Mouse (Mus musculus): ENCODE data around the gene Ube2e2. TPM values are rescaled to one million over a fixed set of nuclear protein-coding genes. Genes with fewer than 3 reads are reported as not detected.

Ube2e2 gene
- polyA plus RNA-seq, 1 experiment from 2014 or later = 71.5 TPM

DNA sequence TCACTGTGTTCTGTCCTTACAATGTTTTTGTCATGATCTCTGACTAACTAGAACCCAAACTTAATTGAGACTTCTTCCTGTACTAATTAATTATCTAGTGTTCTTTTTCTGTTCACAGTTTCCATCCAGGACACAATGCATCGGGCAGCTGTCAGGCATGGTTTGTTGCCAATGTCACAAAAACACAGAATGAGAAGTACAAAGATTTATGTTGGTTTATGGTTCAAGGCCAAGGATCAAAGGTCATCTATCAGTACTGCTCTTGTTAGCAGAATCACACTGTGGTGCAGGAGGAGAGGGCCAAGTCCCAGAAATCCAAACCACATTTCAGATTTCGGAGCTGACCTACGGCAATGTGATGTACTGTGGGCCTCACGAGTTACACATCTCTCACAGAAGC, 252.4 kb downstream of the Ube2e2 start:
- Histone ChIP-seq H3K4me2 (replicated peaks; ENCODE audit: low read depth, low read length) (no peak overlapping the region), H3K27me3 (replicated peaks; ENCODE audit: insufficient read depth, low read length) (no peaks in the 10 kb centered on the region), H3K4me3 (ENCODE audit: low read depth, low read length) (no peak overlapping the region), H3K36me3 (ENCODE audit: insufficient read depth, low read length) (no peaks in the 10 kb centered on the region), H3K27ac (ENCODE audit: low read length) (no peak overlapping the region), H3K9ac (replicated peaks; ENCODE audit: low read depth) (no peak overlapping the region), H3K9me3 (ENCODE audit: low read length) (no peaks in the 10 kb centered on the region), H3K4me1 (ENCODE audit: insufficient read depth, low read depth, low read length) (no peaks in the 10 kb centered on the region)
- WGBS = 71% methylated on average over 4 of the region's 4 CpGs
- no peak for TF ChIP-seq EP300 (IDR thresholded peaks at IDR 0.05)
- TF ChIP-seq CTCF (IDR thresholded peaks at IDR 0.05) = no peak
- ATAC-seq (no peak), DNase-seq (ENCODE audit: low spot score) (no peak)

DNA sequence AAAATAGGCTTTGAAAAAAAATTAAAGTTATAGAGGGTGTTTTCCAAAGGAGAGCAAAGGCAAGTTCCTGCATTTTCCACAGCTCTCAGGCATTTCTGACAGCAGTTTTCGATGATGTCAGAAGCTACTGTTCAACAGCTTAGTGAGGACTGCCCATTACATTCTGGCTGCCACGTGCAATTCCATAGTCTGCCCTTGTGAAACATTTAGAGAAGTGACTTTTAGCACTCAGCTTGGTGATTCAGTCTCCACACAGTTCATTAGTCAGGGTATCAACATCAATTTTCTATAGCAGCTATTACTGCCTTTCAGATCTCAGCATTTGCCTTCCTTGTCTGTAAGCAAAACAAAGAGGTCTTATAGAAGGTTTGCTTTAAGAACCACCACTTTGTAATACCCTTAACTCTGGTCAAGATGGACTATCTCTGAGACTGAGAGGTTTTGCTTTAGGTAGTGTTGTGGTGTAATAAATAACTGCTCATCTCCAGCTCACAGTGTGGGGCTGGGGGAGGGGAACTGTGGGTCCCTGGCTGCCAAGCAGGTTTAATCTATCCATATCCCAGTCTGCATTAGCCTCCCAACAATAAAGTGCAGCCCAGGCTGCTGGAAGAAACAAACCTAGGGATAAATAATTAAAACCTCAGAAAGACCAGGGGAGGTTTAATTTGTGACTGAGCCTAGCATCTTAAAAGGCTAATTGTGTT, 255.2 kb downstream of the Ube2e2 start:
- DNase-seq (ENCODE audit: low spot score) = peak; percentile 74

DNA sequence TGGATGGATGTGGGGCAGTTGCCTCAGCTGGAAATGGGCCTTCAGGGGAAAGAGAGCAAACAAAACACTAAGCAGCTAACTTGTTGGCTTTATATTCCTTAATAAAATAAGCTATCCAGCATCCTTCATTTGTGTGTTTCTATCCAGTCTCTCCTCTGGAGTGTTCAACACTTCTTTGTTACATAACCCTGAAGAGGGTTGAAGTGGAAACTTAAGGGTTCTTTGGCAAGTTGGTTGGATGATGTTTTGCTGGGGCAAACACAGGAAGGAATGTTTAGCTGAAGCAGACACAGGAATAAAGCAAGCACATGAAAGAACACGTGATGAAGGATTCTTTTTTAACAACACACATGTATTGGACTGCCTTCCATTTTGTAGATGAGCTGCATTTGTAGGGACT, 256.3 kb downstream of the Ube2e2 start:
- Histone ChIP-seq H3K4me3 (ENCODE audit: low read depth, low read length) (no peak overlapping the region), H3K4me1 (ENCODE audit: insufficient read depth, low read depth, low read length) (no peaks in the 10 kb centered on the region), H3K27ac (ENCODE audit: low read length) (no peak overlapping the region), H3K27me3 (replicated peaks; ENCODE audit: insufficient read depth, low read length) (no peaks in the 10 kb centered on the region), H3K36me3 (ENCODE audit: insufficient read depth, low read length) (no peaks in the 10 kb centered on the region), H3K9ac (replicated peaks; ENCODE audit: low read depth) (no peak overlapping the region), H3K4me2 (replicated peaks; ENCODE audit: low read depth, low read length) (no peak overlapping the region), H3K9me3 (ENCODE audit: low read length) (no peaks in the 10 kb centered on the region)
- ATAC-seq = peak; percentile 90
- peak; percentile 76 for DNase-seq (ENCODE audit: low spot score)
- TF ChIP-seq EP300 (IDR thresholded peaks at IDR 0.05) = peak; percentile 94
- no peak for TF ChIP-seq CTCF (IDR thresholded peaks at IDR 0.05)
- 38% methylated on average over 1 of the region's 1 CpGs for WGBS

More for the DNA sequence above, 255.2 kb downstream of the Ube2e2 start:
- Histone ChIP-seq H3K4me3 (ENCODE audit: low read depth, low read length) (no peak overlapping the region), H3K27me3 (replicated peaks; ENCODE audit: insufficient read depth, low read length) (no peaks in the 10 kb centered on the region), H3K4me1 (ENCODE audit: insufficient read depth, low read depth, low read length) (no peaks in the 10 kb centered on the region), H3K4me2 (replicated peaks; ENCODE audit: low read depth, low read length) (no peak overlapping the region), H3K27ac (ENCODE audit: low read length) (no peak overlapping the region), H3K9ac (replicated peaks; ENCODE audit: low read depth) (no peak overlapping the region), H3K9me3 (ENCODE audit: low read length) (no peaks in the 10 kb centered on the region), H3K36me3 (ENCODE audit: insufficient read depth, low read length) (no peaks in the 10 kb centered on the region)
- peak; percentile 61 for ATAC-seq
- WGBS = 45% methylated on average over 2 of the region's 2 CpGs
- TF ChIP-seq CTCF (IDR thresholded peaks at IDR 0.05) (no peak), EP300 (IDR thresholded peaks at IDR 0.05) (peak; percentile 40; the same call in 1 of the 2 replicates)

DNA sequence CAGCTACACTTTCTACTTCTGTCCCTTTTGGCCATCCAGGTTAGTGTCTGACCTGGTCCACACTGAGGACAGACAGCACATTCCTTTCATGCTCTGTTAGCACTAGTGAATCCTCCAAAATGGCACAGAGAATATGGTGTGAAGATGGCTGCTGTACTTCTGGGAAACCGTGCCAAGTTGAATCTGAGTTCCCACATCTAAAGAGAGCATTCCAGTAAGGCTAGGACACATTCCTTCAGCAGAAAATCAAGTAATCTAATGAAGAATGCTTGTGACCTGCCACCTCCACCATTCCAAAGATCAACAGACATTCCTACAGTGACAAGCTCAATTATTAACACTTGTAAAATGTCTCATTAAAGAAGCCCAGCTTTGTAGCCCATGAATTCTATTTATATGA, 265.9 kb downstream of the Ube2e2 start:
- Histone ChIP-seq H3K4me3 (ENCODE audit: low read depth, low read length) (no peak overlapping the region), H3K27me3 (replicated peaks; ENCODE audit: insufficient read depth, low read length) (no peaks in the 10 kb centered on the region), H3K9ac (replicated peaks; ENCODE audit: low read depth) (no peak overlapping the region), H3K9me3 (ENCODE audit: low read length) (no peaks in the 10 kb centered on the region), H3K4me2 (replicated peaks; ENCODE audit: low read depth, low read length) (no peak overlapping the region), H3K4me1 (ENCODE audit: insufficient read depth, low read depth, low read length) (no peaks in the 10 kb centered on the region), H3K27ac (ENCODE audit: low read length) (no peak overlapping the region), H3K36me3 (ENCODE audit: insufficient read depth, low read length) (no peaks in the 10 kb centered on the region)
- ATAC-seq = no peak
- WGBS = 42% methylated on average over 1 of the region's 1 CpGs
- no peak for DNase-seq (ENCODE audit: low spot score)
- no peak for TF ChIP-seq CTCF (IDR thresholded peaks at IDR 0.05)

DNA sequence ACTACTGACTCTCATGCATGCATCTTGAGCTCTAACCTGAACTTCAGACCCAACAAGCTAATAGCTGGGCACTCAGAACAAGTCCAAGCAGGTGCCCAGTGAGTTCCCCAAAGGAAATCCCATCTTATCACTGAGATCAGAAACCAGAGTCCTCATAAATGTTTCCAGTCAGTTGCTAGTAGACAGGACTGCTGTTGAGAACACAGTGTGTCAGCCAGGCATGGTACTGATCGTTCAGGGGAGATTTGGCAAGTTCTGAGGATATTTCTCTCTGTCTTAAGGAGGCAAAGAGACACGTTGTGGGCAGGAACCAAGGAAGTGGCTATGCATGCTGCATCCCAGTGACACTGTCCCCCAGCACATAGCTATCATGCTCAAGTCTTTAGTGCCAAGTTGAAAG, 275.5 kb downstream of the Ube2e2 start:
- H3K4me3 ChIP-seq (ENCODE audit: low read depth, low read length) = no peak overlapping the region
- no peaks in the 10 kb centered on the region for H3K27me3 ChIP-seq (replicated peaks; ENCODE audit: insufficient read depth, low read length)
- 54% methylated on average over 2 of the region's 2 CpGs for WGBS

DNA sequence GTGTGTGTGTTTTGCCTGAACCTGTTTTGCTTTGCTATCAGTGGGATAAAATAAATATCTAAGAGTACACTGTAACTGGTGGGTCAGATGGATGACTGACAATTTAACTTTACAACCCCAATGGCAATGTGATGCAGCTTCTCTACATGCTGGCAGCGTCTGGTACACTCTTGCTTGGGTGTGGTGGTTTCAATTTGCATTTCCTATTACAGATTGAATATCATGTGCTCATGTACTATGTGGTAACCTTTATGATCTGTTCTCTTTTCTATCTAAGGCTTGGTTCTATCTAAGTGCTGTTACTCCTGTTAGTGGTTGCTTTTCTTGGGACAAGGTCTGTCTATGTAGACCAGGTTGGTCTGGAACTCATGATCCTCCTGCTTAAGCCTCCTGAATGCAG, 292.1 kb downstream of the Ube2e2 start:
- TF ChIP-seq EP300 (IDR thresholded peaks at IDR 0.05) = no peak
- TF ChIP-seq CTCF (IDR thresholded peaks at IDR 0.05) = no peak
- ATAC-seq (no peak), DNase-seq (ENCODE audit: low spot score) (no peak)
- H3K4me2 ChIP-seq (replicated peaks; ENCODE audit: low read depth, low read length) = no peak overlapping the region
- no peaks in the 10 kb centered on the region for H3K27me3 ChIP-seq (replicated peaks; ENCODE audit: insufficient read depth, low read length)
- H3K4me3 ChIP-seq (ENCODE audit: low read depth, low read length) = no peak overlapping the region
- H3K9ac ChIP-seq (replicated peaks; ENCODE audit: low read depth) = no peak overlapping the region
- no peak overlapping the region for H3K27ac ChIP-seq (ENCODE audit: low read length)
- H3K4me1 ChIP-seq (ENCODE audit: insufficient read depth, low read depth, low read length) = no peaks in the 10 kb centered on the region
- H3K9me3 ChIP-seq (ENCODE audit: low read length) = no peaks in the 10 kb centered on the region
- WGBS = 82% methylated on average over 1 of the region's 1 CpGs
- H3K36me3 ChIP-seq (ENCODE audit: insufficient read depth, low read length) = no peaks in the 10 kb centered on the region

More for the DNA sequence above, 275.5 kb downstream of the Ube2e2 start:
- Histone ChIP-seq H3K9me3 (ENCODE audit: low read length) (no peaks in the 10 kb centered on the region), H3K4me2 (replicated peaks; ENCODE audit: low read depth, low read length) (no peak overlapping the region), H3K9ac (replicated peaks; ENCODE audit: low read depth) (no peak overlapping the region), H3K4me1 (ENCODE audit: insufficient read depth, low read depth, low read length) (no peaks in the 10 kb centered on the region), H3K27ac (ENCODE audit: low read length) (no peak overlapping the region), H3K36me3 (ENCODE audit: insufficient read depth, low read length) (no peaks in the 10 kb centered on the region)
- TF ChIP-seq EP300 (IDR thresholded peaks at IDR 0.05) (no peak), CTCF (IDR thresholded peaks at IDR 0.05) (no peak)
- ATAC-seq (no peak), DNase-seq (ENCODE audit: low spot score) (no peak)
